Mouse (Mus musculus) kidney, adult 11 months (tissue): ENCODE results near the gene Zfp414.
"Not testable (repeated sequence)": the region's sequence is repeated elsewhere in the genome, so short reads cannot be mapped to it uniquely, and the experiment has no call there.

Experiments
- DNase-seq: peaks from one replicate; pipeline ENCODE4 v3.0.0; 2022

Gene Zfp414

DNA sequence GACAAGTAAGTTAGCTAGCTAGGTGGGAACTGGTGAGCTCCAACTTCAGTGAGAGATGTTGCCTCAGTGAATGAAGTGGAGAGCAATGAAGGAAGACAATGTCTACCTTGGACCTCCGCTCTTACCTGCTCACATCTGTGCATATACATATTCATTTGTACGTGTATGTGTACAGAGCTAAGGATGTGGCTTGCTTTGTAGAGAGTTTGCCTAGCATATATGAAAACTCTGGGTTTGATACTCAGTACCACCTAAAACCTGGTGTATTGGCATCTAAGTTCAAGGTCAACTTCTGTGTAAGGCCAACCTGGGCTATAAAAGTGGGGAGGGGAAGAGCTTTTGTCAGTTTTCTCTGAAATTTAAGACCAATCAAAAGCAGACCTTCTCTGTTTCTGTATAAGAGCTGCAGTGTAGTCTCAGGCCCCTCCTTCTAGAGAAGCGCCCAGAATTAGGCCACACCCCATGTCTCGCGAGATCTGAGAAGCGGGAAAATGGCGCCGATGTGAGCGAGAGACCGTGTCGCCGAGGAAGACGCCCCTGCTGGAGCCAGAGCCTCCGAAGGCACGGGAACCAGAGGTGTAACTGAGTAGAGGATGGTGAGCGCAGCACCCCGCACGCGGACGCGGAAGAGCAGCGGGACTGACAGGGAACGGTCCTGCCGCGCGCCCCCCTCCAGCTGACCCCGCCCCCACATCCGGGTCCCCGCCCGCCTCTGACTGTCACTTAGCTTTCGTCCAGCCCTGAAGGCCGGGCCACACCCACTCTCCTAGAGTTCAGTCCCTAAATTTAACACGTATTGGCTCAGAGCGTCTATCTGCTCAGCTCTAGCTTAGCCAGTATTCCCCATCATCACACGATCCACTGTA, at the start of gene Zfp414:
Gene Zfp414 (plus strand): TSS at position 470 of the 866 bp plus-strand sequence.
- peak; percentile 88 for DNase-seq

DNA sequence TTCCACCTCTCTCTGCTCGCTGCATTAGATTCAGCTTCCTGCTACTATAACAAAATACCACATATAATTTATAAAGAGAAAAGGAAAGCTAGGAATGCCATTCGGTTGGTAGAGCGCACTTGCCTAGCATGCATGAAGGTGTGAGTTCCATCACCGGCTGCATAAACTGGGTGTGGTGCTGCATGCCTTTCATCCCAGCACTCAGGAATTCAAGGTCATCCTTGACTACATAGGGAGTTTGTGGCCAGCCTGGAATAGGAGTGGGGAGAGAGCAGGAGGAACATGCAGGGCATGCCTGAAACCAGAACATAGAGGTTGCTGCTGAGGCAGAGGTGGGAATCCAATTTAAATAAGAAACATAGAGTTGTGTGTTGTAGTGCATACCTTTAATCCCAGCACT, 44.8 kb upstream of the Zfp414 start:
- DNase-seq: no peak

DNA sequence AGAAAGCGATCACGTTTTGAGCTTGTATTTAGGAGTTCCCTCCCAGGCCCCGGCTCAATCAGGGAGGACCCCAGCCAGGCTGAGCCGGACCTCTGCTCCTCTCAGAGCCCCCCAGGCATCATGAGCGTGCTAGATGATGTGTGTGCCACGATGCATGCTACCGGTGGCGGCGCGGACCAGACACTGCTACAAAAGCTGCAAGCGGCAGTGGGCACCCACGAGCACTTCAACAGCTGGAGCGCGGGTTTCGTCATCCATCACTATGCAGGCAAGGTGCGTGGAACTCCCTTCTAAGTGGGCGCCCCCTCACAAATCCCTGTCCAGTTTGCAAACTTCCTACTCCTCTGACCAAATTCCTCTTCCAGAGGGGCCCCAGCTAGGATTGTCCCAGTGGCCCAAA, 42.9 kb upstream of the Zfp414 start:
- no peak for DNase-seq

DNA sequence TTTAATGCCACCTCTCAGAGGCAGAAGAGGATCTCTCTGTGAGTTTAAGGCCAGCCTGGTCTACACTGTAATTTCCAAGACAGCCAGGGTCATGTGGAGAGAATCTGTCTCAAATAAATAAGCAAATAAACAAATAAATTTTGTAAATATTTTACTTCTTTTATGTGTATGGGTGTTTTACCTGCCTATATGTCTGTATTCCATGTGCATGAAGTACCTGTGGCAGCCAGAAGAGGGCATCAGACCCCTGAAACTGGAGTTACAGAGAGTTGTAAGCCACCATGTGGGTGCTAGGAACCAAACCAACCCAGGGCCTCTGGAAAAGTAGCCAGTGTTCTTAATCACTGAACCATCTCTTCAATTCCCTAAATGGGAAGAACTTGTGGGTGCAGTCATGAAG, 31.6 kb upstream of the Zfp414 start:
- DNase-seq: no peak

DNA sequence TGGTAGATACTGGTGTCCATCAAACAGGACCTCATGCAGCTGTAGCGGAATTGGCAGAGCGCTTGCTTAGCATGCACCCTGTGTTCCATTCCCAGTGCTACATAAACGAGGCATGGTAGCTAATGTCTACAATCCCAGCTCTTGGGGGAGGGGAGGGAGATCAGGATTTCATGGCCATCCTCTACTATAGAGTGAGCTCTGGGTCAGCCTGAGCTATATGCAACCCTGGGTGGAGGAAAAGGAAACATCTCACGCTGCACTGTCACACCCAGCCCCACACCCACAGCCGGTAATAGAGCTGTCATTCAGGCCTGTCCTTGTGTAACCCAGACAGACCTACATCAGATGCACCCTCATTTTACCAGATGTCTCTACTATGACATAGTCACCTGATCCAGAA, 30.4 kb upstream of the Zfp414 start:
- DNase-seq: no peak

DNA sequence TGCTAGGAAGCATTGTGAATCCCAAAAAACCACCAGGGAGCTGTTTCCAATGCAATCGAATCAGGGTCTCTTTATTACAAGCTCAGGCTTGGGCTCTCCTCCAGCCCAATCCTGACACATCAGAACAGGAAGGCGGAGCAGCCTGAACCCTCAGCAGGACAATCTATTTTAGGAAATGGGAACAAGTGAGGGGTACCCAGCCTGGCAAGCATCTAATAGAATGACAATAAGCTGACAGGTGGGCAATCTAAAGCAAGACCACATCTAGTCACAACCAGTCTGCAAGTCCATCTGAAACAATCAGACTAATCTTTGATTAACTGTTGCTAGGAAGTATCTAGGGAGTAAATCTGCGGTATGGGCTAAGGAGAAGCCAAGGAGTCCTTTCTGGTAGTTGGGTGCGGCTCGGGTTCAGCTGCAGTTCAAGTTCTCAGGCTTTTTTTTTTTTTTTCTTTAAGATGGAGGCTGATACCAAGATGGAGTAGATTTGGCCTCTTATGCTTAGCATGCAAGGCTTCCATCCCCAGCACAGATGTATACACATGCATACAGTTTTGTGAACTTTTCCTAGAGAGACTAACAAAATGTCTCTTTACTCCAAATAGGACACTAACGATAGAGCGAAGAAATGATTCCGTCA, 28.9 kb upstream of the Zfp414 start:
- no peak for DNase-seq

DNA sequence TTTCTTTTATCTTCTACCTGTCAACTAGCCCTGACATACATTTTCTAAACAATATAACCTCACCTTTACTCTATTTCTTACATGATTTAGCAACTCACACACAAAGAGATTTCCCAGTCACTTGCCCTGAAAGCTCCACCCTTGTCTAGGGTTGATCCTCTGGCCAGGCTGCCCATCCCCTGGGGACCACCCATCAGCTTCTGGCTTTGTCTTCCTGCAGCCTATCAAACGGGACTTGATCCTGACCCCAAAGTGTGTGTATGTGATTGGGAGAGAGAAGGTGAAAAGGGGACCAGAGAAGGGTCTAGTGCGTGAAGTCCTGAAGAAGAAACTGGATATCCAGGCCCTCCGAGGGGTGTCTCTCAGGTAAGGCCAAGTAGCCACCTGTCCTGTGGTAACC, 28.1 kb upstream of the Zfp414 start:
- DNase-seq: no peak

DNA sequence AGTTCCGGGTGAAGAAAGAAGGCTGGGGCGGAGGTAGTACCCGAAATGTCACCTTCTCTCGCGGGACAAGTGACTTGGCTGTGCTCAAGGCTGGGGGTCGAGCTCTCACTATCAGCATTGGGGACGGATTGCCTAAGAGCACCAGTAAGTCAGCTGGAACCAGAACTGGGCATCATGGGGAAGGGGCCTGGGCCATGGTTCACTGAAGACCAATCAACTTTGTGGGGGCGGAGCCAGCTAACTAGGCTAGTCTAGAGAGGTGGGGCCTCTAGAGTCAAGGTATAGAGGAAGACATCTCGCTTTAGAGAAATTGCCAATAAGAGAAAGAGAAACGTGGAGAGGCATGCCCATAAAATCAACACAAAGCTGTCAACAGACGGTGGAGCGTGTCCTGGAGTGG, 26.9 kb upstream of the Zfp414 start:
- no peak for DNase-seq

DNA sequence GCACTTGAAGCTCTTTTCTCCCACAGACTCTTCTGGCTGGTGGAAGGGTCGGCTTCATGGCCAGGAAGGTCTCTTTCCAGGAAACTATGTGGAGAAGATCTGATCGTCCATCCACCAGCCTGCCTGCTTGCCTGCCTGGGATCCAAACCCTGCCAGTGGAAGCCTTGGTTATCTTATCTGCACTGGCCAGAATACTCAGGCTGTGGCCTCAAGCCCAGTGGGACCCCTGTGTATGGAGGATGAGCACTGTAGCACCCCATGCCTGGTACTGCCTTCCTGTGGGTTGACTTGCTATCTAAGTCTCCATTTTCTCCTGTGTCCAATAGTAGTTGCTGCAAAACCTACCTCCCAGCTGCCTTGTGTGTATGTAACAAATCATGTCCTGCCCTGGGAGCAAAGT, 21.6 kb upstream of the Zfp414 start:
- no peak for DNase-seq

DNA sequence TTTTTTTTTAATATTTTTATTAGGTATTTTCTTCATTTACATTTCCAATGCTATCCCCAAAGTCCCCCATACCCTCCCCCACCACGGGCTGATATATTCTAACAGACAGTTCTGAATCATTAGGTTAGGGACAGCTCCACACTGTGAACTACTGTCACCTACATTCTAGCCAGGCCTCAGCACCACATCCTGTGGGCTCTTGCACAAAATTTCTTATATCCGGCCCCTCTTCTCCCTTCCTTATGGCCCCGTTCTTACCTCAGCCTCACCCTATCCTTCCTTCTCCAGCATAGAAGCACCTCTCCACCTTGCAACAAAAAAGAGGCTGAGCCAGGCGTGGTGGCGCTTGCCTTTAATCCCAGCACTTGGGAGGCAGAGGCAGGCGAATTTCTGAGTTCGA, 18.3 kb upstream of the Zfp414 start:
- no peak for DNase-seq

DNA sequence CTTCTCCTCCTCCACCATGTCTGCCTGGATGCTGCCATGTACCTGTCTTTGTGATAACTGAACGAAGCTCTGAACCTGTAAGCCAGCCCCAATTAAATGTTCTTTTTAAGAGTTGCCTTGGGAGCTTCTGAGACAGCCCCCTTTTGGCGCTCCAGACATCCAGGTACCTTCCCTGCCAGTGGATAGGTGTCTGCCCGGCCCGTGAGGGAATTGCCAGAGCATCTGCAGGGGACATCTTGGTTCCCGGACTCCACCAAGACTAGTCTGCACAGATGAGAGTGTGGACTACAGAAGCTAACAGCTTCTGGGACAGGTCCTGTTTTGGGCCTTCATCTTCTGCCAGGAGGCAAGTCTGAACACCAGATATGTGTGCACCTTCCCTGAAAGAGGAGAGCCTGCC, 15.2 kb upstream of the Zfp414 start:
- not testable (repeated sequence) for DNase-seq

DNA sequence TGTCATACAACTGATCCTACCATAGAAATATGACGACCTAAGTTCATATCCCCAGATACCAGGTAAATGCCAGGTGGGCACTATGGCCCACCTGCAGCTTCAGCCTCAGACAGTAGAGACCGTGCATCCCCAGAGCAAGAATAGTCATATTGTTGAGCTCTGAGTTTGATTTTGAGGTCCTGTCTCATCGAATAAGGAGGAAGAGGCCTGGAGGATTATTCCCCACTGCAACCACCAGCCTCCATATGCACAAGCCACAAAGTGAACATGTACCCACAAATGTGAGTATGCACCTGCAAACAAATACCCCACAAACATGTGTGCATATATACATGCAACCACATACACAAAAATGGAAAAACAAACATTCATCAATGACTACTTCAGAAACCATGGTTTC, 1.6 kb upstream of the Zfp414 start:
- no peak for DNase-seq

DNA sequence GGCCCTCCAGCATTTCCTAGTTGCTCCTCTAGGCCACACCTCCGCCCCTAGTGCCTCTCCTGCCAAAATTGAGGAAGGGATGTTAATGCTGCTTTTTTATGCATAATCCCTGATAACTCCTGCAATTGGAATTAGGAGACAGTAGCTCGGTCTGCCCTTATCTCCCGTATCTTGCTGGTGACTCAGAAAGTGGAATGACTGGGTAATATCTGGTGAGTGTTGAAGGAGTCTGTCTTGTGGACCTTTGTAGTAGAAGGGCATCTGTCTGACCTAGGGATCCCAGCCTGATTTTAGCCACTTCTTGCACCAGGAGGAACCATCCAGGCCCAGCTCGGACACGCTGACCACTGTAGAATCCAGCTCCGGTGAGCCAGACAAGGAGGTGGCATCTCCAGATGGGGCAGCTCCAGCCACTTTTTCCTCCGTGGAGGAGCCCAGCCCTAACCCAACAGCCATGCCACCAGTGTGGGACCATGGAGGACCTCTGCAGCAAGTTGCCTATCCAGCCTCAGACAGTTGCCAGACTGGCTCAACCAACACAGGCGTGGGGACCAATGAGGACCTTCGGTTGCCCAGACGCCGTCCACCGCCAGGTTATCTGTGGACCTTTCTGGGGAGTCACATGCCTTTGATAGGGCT, 716 bp downstream of the Zfp414 start:
- DNase-seq: no peak

DNA sequence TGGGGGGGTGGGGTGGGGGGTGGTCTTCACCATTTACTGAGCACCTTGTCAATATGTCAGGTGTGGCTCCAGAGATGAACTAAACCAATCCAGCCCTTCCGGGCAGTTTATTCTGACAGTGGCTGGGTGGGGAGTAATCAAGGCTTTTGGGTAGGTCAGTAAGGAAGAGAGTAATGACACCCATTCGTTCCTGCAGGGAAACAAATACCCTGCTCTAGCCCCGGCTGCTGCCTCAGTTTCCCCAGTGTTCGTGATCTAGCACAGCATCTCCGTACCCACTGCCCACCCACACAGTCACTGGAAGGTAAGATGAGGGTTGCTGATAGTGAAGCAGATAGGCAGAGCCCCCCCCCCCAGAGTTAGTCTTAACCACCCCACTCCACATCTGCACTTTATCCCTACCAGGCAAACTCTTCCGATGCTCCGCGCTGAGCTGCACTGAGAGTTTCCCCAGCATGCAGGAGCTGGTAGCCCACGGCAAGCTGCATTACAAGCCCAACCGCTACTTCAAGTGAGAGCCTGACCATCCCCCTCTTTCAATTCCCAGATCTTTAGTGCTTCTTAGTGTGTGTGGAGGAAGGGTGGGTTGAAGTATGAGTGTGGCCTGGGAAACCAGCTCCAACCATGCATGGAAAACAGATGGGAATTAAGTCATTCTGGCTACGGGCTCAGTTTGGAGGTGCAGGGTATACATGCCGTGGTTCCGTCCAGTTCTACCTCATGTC, 1.4 kb downstream of the Zfp414 start:
- no peak for DNase-seq

DNA sequence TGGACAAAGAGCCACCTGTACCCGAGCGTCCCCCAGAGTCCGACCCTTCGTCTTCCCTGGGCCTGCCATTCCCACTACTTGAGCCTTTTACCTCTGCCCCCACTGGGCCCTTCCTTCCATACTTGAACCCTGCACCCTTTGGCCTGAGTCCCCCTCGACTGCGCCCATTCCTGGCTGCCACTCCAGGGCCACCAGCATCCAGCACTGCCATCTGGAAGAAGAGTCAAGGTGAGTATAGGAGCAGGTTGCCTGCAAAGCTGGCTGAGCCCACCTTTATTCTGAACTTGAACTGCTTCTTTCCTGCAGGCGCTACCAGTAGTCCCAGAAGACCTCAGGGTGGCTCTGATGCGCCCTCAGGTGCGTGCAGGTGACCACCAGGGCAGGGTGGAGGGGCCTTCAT, 2.3 kb downstream of the Zfp414 start:
- DNase-seq: no peak

DNA sequence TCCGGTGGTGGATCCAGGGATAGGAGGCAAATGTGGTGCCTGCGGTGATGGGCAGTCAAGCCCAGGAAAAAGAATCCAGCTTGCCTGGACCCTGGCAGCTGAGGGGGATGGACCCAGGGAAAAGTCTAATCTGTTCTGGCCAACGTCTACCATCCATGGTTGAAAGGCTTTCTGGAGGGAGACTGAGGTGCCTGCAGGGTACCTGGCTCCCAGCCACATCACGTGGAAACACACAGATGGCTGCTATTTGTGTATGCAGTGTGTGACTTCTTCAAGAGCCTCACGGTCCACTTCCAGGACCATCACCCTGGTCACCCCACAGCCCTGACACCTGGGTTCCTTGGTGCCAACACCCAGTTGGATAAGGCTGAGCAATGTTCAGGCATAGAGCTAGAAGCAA, 2.9 kb downstream of the Zfp414 start:
- DNase-seq: no peak

DNA sequence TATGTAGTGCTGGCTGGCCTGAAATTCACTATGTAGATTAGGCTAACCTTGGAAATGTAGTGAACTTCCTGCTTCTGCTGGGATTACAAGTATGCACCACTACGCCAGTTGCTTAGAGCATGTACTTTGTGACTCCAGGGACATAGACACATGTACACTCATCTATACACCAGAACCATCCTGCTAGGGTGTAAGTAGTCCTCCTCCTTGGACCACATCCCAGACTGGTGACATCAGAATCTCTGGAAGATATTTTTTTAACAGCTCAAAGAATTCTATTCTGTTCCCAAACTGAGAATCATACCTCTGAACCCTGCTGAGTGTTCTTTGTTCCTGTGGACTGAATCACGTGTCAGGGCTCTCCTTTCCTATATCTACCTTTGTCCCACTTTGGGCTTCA, 8.1 kb downstream of the Zfp414 start:
- DNase-seq: no peak

DNA sequence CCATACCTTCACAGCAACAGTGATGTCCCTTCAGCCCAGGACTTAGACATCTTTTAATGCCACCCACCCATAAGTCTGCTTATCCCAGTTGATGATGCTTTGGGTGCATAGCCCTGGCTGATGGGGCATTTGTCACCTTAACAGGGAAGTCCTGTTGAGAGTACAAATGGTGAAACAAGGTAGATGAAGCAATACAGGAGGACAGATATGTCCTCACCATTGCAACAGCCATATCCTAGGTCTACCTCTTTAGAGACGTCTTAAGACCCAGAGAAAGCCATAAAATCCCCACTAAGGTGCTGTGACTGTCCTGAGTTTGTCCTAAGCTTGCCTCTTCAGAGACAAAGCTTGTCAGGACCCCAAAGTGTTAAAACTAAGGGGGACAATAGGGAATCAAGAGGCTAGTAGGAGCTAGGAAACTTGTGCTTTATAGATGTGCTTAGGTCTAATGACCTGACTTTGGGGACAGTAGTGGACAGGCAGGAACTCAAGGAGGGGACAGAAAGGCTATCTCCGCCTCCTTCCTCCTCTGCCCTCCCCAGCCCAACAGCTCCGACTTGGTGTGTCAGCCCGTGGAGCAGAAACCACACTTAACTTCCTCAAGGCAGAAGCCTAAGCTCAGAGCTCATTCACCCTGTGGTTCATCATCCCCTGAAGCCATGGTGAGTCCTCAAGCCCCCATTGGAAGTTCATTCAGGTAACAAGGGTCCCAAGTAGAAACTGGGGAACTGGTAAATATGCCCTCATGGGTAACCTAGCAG, 8.8 kb downstream of the Zfp414 start, which contains the start of gene Pram1:
Gene Pram1 (plus strand): TSS at position 541 of the 761 bp plus-strand sequence.
- no peak for DNase-seq

DNA sequence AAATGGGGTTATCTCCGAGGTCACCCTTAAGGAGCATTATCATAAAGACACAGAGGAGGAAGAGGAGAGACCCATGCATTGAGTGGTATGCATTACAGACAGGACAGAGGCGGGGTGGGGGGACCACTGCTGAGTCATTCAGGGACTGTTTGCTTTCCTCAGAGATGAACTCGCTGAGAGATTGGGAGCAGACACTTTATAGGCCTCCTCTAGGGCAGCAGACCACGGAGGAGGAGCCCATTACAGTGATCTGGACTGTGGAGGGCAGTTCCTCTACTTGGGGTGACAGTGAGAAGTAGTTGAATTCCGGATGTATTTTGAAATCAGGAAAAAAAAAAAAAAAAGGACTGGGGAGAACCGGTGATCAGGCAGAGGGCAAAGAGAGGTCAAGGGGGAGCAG, 10.9 kb downstream of the Zfp414 start:
- no peak for DNase-seq

DNA sequence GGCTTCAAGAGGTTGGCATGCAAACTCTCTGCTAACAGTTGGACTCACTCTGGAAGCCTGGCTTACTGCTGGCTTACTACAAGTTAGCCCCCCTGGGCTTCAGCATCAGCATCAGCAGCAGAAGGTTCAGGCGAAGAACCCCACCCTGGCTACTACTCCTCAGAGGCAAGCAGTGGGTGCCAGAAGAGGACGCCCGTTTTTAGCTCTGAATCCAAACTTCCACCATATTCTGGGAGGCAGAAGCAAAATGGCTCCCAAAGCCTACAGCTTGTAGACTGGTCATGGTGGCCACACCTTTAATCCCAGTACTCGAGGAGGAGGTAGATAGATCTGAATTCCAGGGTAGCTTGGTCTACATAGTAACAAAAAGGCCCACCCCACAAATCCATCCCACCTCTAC, 15.2 kb downstream of the Zfp414 start:
- no peak for DNase-seq

DNA sequence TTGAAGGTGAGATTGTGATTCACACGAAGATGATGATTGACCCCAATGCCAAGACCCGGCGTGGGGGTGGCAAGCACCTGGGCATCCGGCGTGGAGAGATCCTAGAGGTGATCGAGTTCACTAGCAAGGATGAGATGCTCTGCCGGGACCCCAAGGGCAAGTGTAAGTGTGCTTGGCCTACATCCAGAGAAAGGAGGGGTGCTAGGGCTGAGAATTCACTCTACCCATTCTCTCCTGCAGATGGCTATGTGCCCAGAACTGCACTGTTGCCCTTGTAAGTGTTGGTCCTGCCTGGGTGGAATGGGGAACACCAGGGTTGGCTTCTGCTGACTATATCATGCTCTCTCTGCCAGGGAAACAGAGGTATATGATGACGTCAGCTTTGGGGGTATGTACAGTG, 16.2 kb downstream of the Zfp414 start:
- DNase-seq: no peak

DNA sequence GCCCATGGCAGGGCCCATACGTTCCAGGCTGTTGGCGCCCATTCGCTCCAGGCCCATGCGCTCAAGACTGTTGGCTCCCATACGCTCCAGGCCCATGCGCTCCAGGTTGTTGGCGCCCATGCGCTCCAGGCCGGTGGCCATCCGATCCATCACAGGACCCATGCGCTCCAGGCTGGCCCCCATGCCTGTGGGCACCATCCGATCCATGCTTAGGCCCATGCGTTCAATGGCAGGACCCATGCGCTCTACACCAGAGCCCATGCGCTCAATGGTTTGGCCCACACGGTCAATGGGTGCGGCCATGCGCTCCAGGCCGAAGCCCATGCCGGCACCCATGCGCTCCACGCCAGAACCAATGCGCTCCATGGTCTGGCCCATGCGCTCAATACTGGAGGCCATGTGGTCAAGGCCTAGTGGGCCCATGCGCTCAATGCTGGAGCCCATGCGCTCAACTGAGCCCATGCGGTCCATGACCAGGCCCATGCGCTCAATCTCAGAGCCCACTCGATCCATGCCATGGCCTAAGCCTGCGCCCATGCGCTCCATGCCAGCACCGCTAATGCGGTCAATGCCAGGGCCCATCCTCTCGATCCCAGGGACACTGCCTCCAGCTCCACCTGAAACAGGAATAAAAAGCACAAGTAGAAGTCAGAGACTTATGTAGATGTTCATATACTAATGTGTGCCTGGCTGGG, 21.0 kb downstream of the Zfp414 start:
- DNase-seq: no peak
